In the genomic region with DNA sequence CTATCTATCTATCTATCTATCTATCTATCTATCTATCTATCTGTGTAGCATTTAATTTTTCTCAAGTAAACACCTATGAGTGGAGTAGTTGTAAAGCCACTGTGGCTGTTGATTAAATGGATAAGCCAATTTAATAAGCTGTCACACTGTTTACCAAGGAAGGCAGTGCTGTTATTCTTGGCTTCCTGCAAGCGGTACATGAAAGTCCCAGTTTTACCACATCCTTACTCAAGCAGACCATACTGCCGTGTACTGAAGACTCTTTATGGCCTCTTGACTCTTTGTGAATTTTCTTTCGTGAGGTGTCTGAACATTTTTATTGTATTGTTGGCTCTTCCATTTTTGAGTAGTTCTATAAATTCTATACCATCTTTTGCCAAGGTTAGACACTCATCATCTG, we compare ENCODE assay signal across 19 mouse cellular contexts. TPM values are rescaled to one million over a fixed set of nuclear protein-coding genes. Genes with fewer than 3 reads are reported as not detected.
DNase-seq lines count a peak whose midpoint lies in the region; ATAC-seq lines count a peak whose summit lies in the region.
"Had no signal": no experiment of that assay in that cellular context is flagged by ENCODE, and none has a peak within 500 bp of the region (broad histone marks: within the 10 kb centered on the region; RNA-seq: fewer than 3 reads in every experiment).

No protein-coding gene starts in this region.

- peak; percentile 77 for DNase-seq in thymus, postnatal 0 days (ENCODE audit: low spot score)
- no peak for DNase-seq in thymus, postnatal 4 days
- DNase-seq in naive thymus-derived CD4-positive, alpha-beta T cell, adult 2 months (ENCODE audit: low read depth) = peak; percentile 81
- DNase-seq in urinary bladder, postnatal 14 days (ENCODE audit: low spot score) = no peak
- no peak for DNase-seq in urinary bladder, adult 18-20 months (ENCODE audit: low spot score in 2 of 2)
- DNase-seq in embryo, embryonic 9.5 days (ENCODE audit: extremely low spot score) = no peak
- DNase-seq: adrenal gland, postnatal 36 days; B cell, adult 2 months; cerebellum, adult 9-11 months; gastrocnemius, adult 2 months; heart, postnatal 4 days; kidney, adult 9 months; kidney, postnatal 25 days; lung, adult 18-20 months; lung, postnatal 10 days; retina, postnatal 1 day had no signal

- peak; percentile 66; the same call in 1 of the 2 replicates for ATAC-seq in common myeloid progenitor, adult 5-6 weeks (replicated peaks; ENCODE audit: low read depth, poor library complexity, severe bottlenecking)
- ATAC-seq: intestine, embryonic 16.5 days; midbrain, embryonic 13.5 days had no signal

RNA-seq across cellular contexts. Expression of gene Lypd6b, which starts 58.6 kb away (rescaled TPM):
- 12.8 and 14.3 TPM in 2 replicates for polyA plus RNA-seq in thymus, postnatal 0 days (2015; fragmentation: Nextera tagmentation; extraction: Ambion mirVana)
- 4.7 TPM in 1 of 2 replicates, not detected in the other for total RNA-seq in common myeloid progenitor, adult 5-6 weeks (2017)
- total RNA-seq: gastrocnemius, adult 2 months had no signal

Comparison
In these comparisons a context has a peak if more than half of its experiments do, and no peak if none do; other contexts are left out.
1. DNase-seq: peak in thymus, postnatal 0 days (single experiment) and naive thymus-derived CD4-positive, alpha-beta T cell, adult 2 months (single experiment); none in thymus, postnatal 4 days (single experiment), urinary bladder, postnatal 14 days (single experiment), urinary bladder, adult 18-20 months (0 of 2) and embryo, embryonic 9.5 days (single experiment).